In the genomic region with DNA sequence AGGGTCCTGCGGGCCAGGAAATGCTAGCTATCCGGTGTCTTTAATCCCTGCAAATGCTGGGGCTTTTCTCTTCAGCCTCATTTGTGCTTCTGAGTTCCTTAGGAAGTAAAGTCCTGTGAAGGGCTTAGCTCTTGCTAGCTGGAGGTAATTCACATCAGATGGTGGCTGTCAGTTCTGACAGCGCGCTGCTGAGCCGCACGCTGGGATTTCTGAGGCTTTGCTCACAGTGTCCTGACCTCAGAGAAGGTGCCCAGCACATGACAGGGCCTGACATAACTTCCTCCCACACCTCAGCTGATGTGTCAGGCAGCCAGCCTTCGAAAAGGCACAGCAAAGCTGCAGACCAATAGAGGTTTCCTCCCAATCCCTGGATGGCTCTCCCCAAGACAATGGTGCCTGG, we compare ENCODE assay signal across 15 mouse cellular contexts.
A peak's percentile ranks its signal among the peaks of the same experiment; 100 is the strongest.
DNase-seq lines count a peak whose midpoint lies in the region; ATAC-seq lines count a peak whose summit lies in the region.
"Had no signal": no experiment of that assay in that cellular context is flagged by ENCODE, and none has a peak within 500 bp of the region (broad histone marks: within the 10 kb centered on the region; RNA-seq: fewer than 3 reads in every experiment).

No protein-coding gene starts in this region.

- H3K4me3 ChIP-seq in heart, embryonic 11.5 days (ENCODE audit: low read depth, low read length): no peak overlapping the region
- no peak overlapping the region for H3K4me3 ChIP-seq in embryonic facial prominence, embryonic 11.5 days (ENCODE audit: low read depth, low read length)
- H3K4me3 ChIP-seq: midbrain, embryonic 12.5 days had no signal

- DNase-seq in heart, adult 11 months: no peak
- DNase-seq in Muller cell, postnatal 12 days (ENCODE audit: inconsistent ontology term): peak; percentile 25
- DNase-seq in embryonic facial prominence, embryonic 11.5 days (ENCODE audit: low spot score): peak; percentile 86
- DNase-seq in adrenal gland, postnatal 10 days: no peak
- DNase-seq in c-Kit-positive CD71-positive TER-119-positive erythroid progenitor cells, embryonic 14.5 days (ENCODE audit: low spot score): no peak
- DNase-seq in left cerebral cortex, adult 9 months (ENCODE audit: low spot score in 2 of 2): no peak
- DNase-seq: adrenal gland, adult 8-10 months; cerebellum, adult 11 months; gastrocnemius, postnatal 14 days; lung, embryonic 14.5 days; thymus, postnatal 4 days had no signal

- no peak overlapping the region for H3K9ac ChIP-seq in heart, embryonic 11.5 days (ENCODE audit: low read depth, low read length)
- no peak overlapping the region for H3K9ac ChIP-seq in embryonic facial prominence, embryonic 11.5 days (replicated peaks; ENCODE audit: low read length)
- H3K9ac ChIP-seq: hindbrain, embryonic 14.5 days; lung, embryonic 14.5 days; midbrain, embryonic 12.5 days had no signal

- no peaks in the 10 kb centered on the region for H3K36me3 ChIP-seq in heart, embryonic 11.5 days (ENCODE audit: control insufficient read depth, insufficient read depth, low read length)
- H3K36me3 ChIP-seq in embryonic facial prominence, embryonic 11.5 days (replicated peaks; ENCODE audit: control insufficient read depth, insufficient read depth, low read depth, low read length): no peaks in the 10 kb centered on the region
- H3K36me3 ChIP-seq: midbrain, embryonic 12.5 days had no signal

- 4% methylated on average over 7 of the region's 7 CpGs for WGBS in heart, embryonic 11.5 days (ENCODE audit: insufficient replicate concordance)
- WGBS in embryonic facial prominence, embryonic 11.5 days: 2% methylated on average over 7 of the region's 7 CpGs

- H3K4me1 ChIP-seq in heart, embryonic 11.5 days (ENCODE audit: control insufficient read depth, insufficient read depth, low read length): peaks cover 20% of the 10 kb centered on the region
- H3K4me1 ChIP-seq in embryonic facial prominence, embryonic 11.5 days (ENCODE audit: control insufficient read depth, insufficient read depth, low read length): peaks cover 2% of the 10 kb centered on the region; the same call in 1 of the 2 replicates

- peaks cover 7% of the 10 kb centered on the region for H3K27me3 ChIP-seq in heart, embryonic 11.5 days (ENCODE audit: control insufficient read depth, insufficient read depth, low read length)
- peaks cover 2% of the 10 kb centered on the region; the same call in 1 of the 2 replicates for H3K27me3 ChIP-seq in embryonic facial prominence, embryonic 11.5 days (ENCODE audit: control insufficient read depth, insufficient read depth, low read length)

- H3K27ac ChIP-seq in heart, embryonic 11.5 days (ENCODE audit: low read depth, low read length): peak overlapping the region; percentile 8; the same call in 1 of the 2 replicates
- no peak overlapping the region for H3K27ac ChIP-seq in embryonic facial prominence, embryonic 11.5 days (replicated peaks; ENCODE audit: low read depth, low read length)
- H3K27ac ChIP-seq: hindbrain, embryonic 14.5 days; midbrain, embryonic 12.5 days had no signal

- no peaks in the 10 kb centered on the region for H3K9me3 ChIP-seq in heart, embryonic 11.5 days (replicated peaks; ENCODE audit: control insufficient read depth, low read length)
- no peaks in the 10 kb centered on the region for H3K9me3 ChIP-seq in embryonic facial prominence, embryonic 11.5 days (replicated peaks; ENCODE audit: control insufficient read depth, low read length)
- H3K9me3 ChIP-seq: midbrain, embryonic 12.5 days had no signal

- H3K4me2 ChIP-seq in heart, embryonic 11.5 days: no peak overlapping the region
- H3K4me2 ChIP-seq in embryonic facial prominence, embryonic 11.5 days (ENCODE audit: low read depth, low read length): no peak overlapping the region
- H3K4me2 ChIP-seq: hindbrain, embryonic 14.5 days; lung, embryonic 14.5 days; midbrain, embryonic 12.5 days had no signal

- ATAC-seq in heart, embryonic 11.5 days (replicated peaks; ENCODE audit: insufficient number of reproducible peaks, low FRiP score, low TSS enrichment): no peak
- 0 out of 2 replicates have a peak, but pooled peaks have one; percentile 37 for ATAC-seq in embryonic facial prominence, embryonic 11.5 days (replicated peaks; ENCODE audit: insufficient number of reproducible peaks, low FRiP score, low TSS enrichment, low read depth)
- 0 out of 2 replicates have a peak, but pooled peaks have one; percentile 27 for ATAC-seq in megakaryocyte, adult 5-6 weeks (ENCODE audit: poor library complexity, severe bottlenecking)

Comparison
In these comparisons a context has a peak if more than half of its experiments do, and no peak if none do; other contexts are left out.
1. DNase-seq: peak in Muller cell, postnatal 12 days (single experiment) and embryonic facial prominence, embryonic 11.5 days (single experiment); none in heart, adult 11 months (single experiment), adrenal gland, postnatal 10 days (single experiment), c-Kit-positive CD71-positive TER-119-positive erythroid progenitor cells, embryonic 14.5 days (single experiment) and left cerebral cortex, adult 9 months (0 of 2).